Mouse (Mus musculus) forebrain, embryonic 12.5 days (tissue): ENCODE measurements around the gene Erich2. TPM values are rescaled to one million over a fixed set of nuclear protein-coding genes. Genes with fewer than 3 reads are reported as not detected.

Experiments
- ATAC-seq: fragments of 200-750 bp; cut with Nextera tagmentation; 2 replicates; pipeline ENCODE4 v1.8.0; 2017; ENCODE audit warnings: moderate TSS enrichment; ENCODE audit not compliant: low FRiP score
- H3K27ac ChIP-seq: fragments of 300-500 bp; sonication (generic); 2 replicates; pipeline ENCODE4 v1.5.1; 2016; ENCODE audit warnings: mild to moderate bottlenecking
- H3K27me3 ChIP-seq: fragments of 300-500 bp; sonication (generic); 2 replicates; pipeline ENCODE4 v1.6.1; 2016; ENCODE audit warnings: mild to moderate bottlenecking
- H3K36me3 ChIP-seq: fragments of 300-500 bp; sonication (generic); replicated peaks from 2 replicates; pipeline ENCODE4 v1.6.1; 2016; ENCODE audit warnings: mild to moderate bottlenecking
- H3K4me1 ChIP-seq: fragments of 300-500 bp; sonication (generic); 2 replicates; pipeline ENCODE4 v1.6.1; 2016
- H3K4me2 ChIP-seq: fragments of 300-500 bp; sonication (generic); 2 replicates; pipeline ENCODE4 v1.6.1; 2016; ENCODE audit warnings: mild to moderate bottlenecking, moderate library complexity
- H3K4me3 ChIP-seq: fragments of 300-500 bp; sonication (generic); replicated peaks from 2 replicates; pipeline ENCODE4 v1.5.1; 2016; ENCODE audit warnings: mild to moderate bottlenecking
- H3K9ac ChIP-seq: fragments of 300-500 bp; sonication (generic); 2 replicates; pipeline ENCODE4 v1.6.1; 2016; ENCODE audit warnings: mild to moderate bottlenecking
- H3K9me3 ChIP-seq: fragments of 300-500 bp; sonication (generic); 2 replicates; pipeline ENCODE4 v1.6.1; 2016
- WGBS: fragments of 180-500 bp; shearing (Covaris S2); methylation state at CpG from one replicate; pipeline ENCODE4 v1.1.7; 2016; 5-methylcytosine and 5-hydroxymethylcytosine counted together
- polyA plus RNA-seq: library from polyadenylated mRNA; unstranded; fragments of >200 nt; fragmentation: Nextera tagmentation; extraction: Ambion mirVana; gene quantifications from 2 replicates; pipeline ENCODE4 v1.2.1, GENCODE M21; 2016

The Erich2 gene
- polyA plus RNA-seq, 1 experiment from 2014 or later, result 1.4 TPM

- Histone ChIP-seq H3K4me1 (peaks cover 79% of the 10 kb centered on the region), H3K27me3 (peaks cover 100% of the 10 kb centered on the region), H3K4me2 (peak overlapping the region; percentile 60), H3K9ac (peak overlapping the region; percentile 68), H3K27ac (peak overlapping the region; percentile 88), H3K9me3 (no peaks in the 10 kb centered on the region), H3K36me3 (no peaks in the 10 kb centered on the region), H3K4me3 (peak overlapping the region; percentile 43)
- WGBS, result under 1% methylated on average over 38 of the region's 38 CpGs
- 0 out of 2 replicates have a peak, but pooled peaks have one; percentile 15 for ATAC-seq
Measured at GRCm38 (mm10) chr2:70563721-70564645, 55.4 kb downstream of the Erich2 start.

GRCm38 (mm10) chr2:70564646-70565315 is 56.2 kb downstream of the Erich2 start:
- H3K4me2 ChIP-seq, result peak overlapping the region; percentile 60
- peaks cover 81% of the 10 kb centered on the region for H3K4me1 ChIP-seq
- H3K27me3 ChIP-seq, result peaks cover 100% of the 10 kb centered on the region
- H3K9me3 ChIP-seq, result no peaks in the 10 kb centered on the region
- peak overlapping the region; percentile 43 for H3K4me3 ChIP-seq
- no peaks in the 10 kb centered on the region; the same call in 1 of the 2 replicates for H3K36me3 ChIP-seq
- no peak for ATAC-seq
- H3K9ac ChIP-seq, result peak overlapping the region; percentile 68
- H3K27ac ChIP-seq, result peak overlapping the region; percentile 88
- under 1% methylated on average over 15 of the region's 15 CpGs for WGBS

- Histone ChIP-seq H3K9ac (peak overlapping the region; percentile 68), H3K4me1 (peaks cover 78% of the 10 kb centered on the region), H3K4me3 (peak overlapping the region; percentile 43), H3K27ac (peak overlapping the region; percentile 88), H3K27me3 (peaks cover 99% of the 10 kb centered on the region), H3K9me3 (no peaks in the 10 kb centered on the region), H3K36me3 (no peaks in the 10 kb centered on the region; the same call in 1 of the 2 replicates), H3K4me2 (peak overlapping the region; percentile 60)
- WGBS, result 2% methylated on average over 29 of the region's 30 CpGs
- no peak for ATAC-seq
Measured at GRCm38 (mm10) chr2:70565651-70566602, 57.3 kb downstream of the Erich2 start.

GRCm38 (mm10) chr2:70566603-70566981 is 58.0 kb downstream of the Erich2 start:
- Histone ChIP-seq H3K9ac (peak overlapping the region; percentile 68), H3K9me3 (no peaks in the 10 kb centered on the region), H3K27ac (peak overlapping the region; percentile 88), H3K4me3 (peak overlapping the region; percentile 43), H3K36me3 (no peaks in the 10 kb centered on the region; the same call in 1 of the 2 replicates), H3K27me3 (peaks cover 99% of the 10 kb centered on the region), H3K4me2 (peak overlapping the region; percentile 60), H3K4me1 (peaks cover 72% of the 10 kb centered on the region)
- no peak for ATAC-seq
- under 1% methylated on average over 18 of the region's 18 CpGs for WGBS

- H3K4me1 ChIP-seq, result peaks cover 67% of the 10 kb centered on the region
- peak overlapping the region; percentile 88 for H3K27ac ChIP-seq
- peak overlapping the region; percentile 68 for H3K9ac ChIP-seq
- H3K9me3 ChIP-seq, result no peaks in the 10 kb centered on the region
- peaks cover 99% of the 10 kb centered on the region for H3K27me3 ChIP-seq
- H3K36me3 ChIP-seq, result no peaks in the 10 kb centered on the region; the same call in 1 of the 2 replicates
- WGBS, result 2% methylated on average over 23 of the region's 23 CpGs
- peak overlapping the region; percentile 43 for H3K4me3 ChIP-seq
- peak; percentile 30; the same call in 1 of the 2 replicates for ATAC-seq
- peak overlapping the region; percentile 60 for H3K4me2 ChIP-seq
Measured at GRCm38 (mm10) chr2:70567071-70567681, 58.6 kb downstream of the Erich2 start.

GRCm38 (mm10) chr2:70567682-70568077 is 59.1 kb downstream of the Erich2 start:
- Histone ChIP-seq H3K4me2 (peak overlapping the region; percentile 60), H3K9ac (peak overlapping the region; percentile 68), H3K27ac (peak overlapping the region; percentile 88), H3K27me3 (peaks cover 99% of the 10 kb centered on the region), H3K9me3 (no peaks in the 10 kb centered on the region), H3K4me1 (peaks cover 64% of the 10 kb centered on the region), H3K4me3 (peak overlapping the region; percentile 43), H3K36me3 (no peaks in the 10 kb centered on the region; the same call in 1 of the 2 replicates)
- ATAC-seq, result no peak
- WGBS, result under 1% methylated on average over 12 of the region's 12 CpGs

- peaks cover 99% of the 10 kb centered on the region for H3K27me3 ChIP-seq
- under 1% methylated on average over 34 of the region's 34 CpGs for WGBS
- no peaks in the 10 kb centered on the region; the same call in 1 of the 2 replicates for H3K36me3 ChIP-seq
- peak overlapping the region; percentile 43 for H3K4me3 ChIP-seq
- 0 out of 2 replicates have a peak, but pooled peaks have one; percentile 10 for ATAC-seq
- H3K4me1 ChIP-seq, result peaks cover 57% of the 10 kb centered on the region
- H3K27ac ChIP-seq, result peak overlapping the region; percentile 88
- peak overlapping the region; percentile 68 for H3K9ac ChIP-seq
- peak overlapping the region; percentile 60 for H3K4me2 ChIP-seq
- no peaks in the 10 kb centered on the region for H3K9me3 ChIP-seq
Measured at GRCm38 (mm10) chr2:70568198-70568941, 59.8 kb downstream of the Erich2 start.

GRCm38 (mm10) chr2:70571698-70572097 is 63.1 kb downstream of the Erich2 start:
- H3K27ac ChIP-seq, result no peak overlapping the region
- H3K4me3 ChIP-seq, result no peak overlapping the region
- WGBS, result 78% methylated on average over 4 of the region's 4 CpGs
- H3K9ac ChIP-seq, result no peak overlapping the region
- no peak for ATAC-seq
- H3K4me1 ChIP-seq, result peaks cover 29% of the 10 kb centered on the region
- H3K27me3 ChIP-seq, result peaks cover 75% of the 10 kb centered on the region
- H3K36me3 ChIP-seq, result peaks cover 3% of the 10 kb centered on the region; the same call in 1 of the 2 replicates
- no peaks in the 10 kb centered on the region for H3K9me3 ChIP-seq
- H3K4me2 ChIP-seq, result no peak overlapping the region

GRCm38 (mm10) chr2:70572251-70572650 is 63.6 kb downstream of the Erich2 start:
- Histone ChIP-seq H3K27me3 (peaks cover 70% of the 10 kb centered on the region), H3K9me3 (no peaks in the 10 kb centered on the region), H3K4me2 (no peak overlapping the region), H3K36me3 (peaks cover 3% of the 10 kb centered on the region; the same call in 1 of the 2 replicates), H3K9ac (no peak overlapping the region), H3K4me3 (no peak overlapping the region), H3K27ac (no peak overlapping the region), H3K4me1 (peaks cover 23% of the 10 kb centered on the region)
- WGBS, result 46% methylated on average over 9 of the region's 9 CpGs
- ATAC-seq, result no peak

GRCm38 (mm10) chr2:70573544-70574210 is 65.1 kb downstream of the Erich2 start:
- Histone ChIP-seq H3K4me1 (peaks cover 9% of the 10 kb centered on the region), H3K27ac (no peak overlapping the region), H3K9me3 (no peaks in the 10 kb centered on the region), H3K4me2 (no peak overlapping the region), H3K36me3 (peaks cover 3% of the 10 kb centered on the region), H3K9ac (no peak overlapping the region), H3K4me3 (no peak overlapping the region), H3K27me3 (peaks cover 56% of the 10 kb centered on the region)
- WGBS, result 79% methylated on average over 8 of the region's 8 CpGs
- no peak for ATAC-seq
